Mouse (Mus musculus): ENCODE measurements around the gene Dld.

DNA sequence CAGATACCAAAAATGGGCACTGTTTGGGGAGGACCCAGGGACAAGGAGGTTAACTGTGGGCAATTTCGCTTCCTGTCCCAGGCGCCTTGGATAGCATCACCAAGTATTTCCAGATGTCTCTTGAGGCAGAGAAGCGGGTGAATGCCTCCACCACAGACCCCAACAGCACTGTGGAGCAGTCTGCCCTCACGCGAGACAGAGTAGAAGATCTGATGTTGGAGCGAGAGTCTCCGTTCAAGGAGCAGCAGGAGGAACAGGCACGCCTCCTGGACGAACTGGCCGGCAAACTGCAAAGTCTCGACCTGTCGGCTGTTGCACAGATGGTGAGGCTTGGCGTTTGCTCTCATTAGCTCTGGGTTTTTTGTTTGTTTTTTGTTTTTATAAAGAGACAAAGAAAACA, 30.4 kb downstream of the Dld start:
- TF ChIP-seq CTCF (IDR thresholded peaks at IDR 0.05) (no peak), EP300 (IDR thresholded peaks at IDR 0.05) (no peak)

All from lung, postnatal 0 days (tissue).